Mouse (Mus musculus): ENCODE measurements around the gene Tmem235.
"Not testable (repeated sequence)": the region's sequence is repeated elsewhere in the genome, so short reads cannot be mapped to it uniquely, and the experiment has no call there.

Tmem235 gene

DNA sequence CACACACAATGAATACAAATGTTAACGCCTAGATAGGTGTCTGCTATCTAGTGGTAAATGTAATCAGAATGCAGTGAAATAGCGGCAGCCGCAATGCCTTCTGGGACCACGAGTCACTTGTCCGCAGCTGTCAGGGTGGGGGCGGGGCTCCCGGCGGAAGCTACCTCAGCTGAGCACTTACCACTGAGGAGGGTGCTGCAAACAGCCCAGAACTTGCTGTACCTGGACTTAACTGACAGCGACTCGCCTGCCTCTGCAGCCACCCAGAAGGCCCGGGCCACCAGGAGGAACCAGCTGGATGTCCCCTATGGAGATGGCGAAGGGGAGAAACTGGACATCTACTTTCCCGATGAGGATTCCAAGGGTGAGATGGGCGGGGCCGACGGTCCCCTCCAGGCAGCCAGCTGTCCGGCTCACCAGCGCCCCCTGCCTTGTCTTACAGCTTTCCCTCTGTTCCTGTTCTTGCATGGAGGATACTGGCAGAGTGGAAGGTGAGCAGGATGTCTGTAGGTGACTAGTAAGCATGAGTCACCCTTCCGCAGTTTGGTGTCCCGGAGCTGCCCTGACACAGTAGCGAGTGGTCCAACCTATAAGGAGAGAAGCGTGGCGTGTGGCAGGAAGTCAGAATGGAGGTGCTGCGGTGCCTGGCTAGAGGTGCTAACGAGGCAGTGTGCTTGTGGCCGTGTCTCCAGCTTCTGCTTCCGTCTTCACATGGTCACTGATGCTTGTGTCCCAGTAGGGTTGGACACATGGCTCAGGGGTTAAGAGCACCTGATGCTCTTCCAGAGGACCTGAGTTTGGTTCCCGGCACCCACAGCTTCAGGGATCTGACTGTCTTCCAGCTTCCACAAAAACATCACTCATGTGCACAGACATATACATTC is 28.2 kb upstream of the Tmem235 start:
- peak; percentile 71 for DNase-seq (ENCODE audit: low read depth, low spot score)

DNA sequence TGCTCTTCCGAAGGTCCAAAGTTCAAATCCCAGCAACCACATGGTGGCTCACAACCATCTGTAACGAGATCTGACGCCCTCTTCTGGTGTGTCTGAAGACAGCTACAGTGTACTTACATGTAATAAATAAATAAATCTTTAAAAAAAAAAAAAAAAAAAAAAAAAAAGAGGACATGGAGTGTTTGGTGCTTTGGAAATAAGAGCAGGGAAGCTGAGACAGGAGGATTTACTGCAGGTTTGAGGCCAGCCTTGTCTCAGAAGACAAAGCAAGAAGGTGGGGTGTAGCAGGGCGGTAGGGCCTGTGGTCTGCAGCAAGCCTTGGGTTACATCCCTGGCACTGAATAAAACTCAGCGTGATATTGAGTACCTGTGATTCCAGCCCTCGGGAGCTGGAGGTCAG is 27.0 kb upstream of the Tmem235 start:
- not testable (repeated sequence) for DNase-seq (ENCODE audit: low read depth, low spot score)

DNA sequence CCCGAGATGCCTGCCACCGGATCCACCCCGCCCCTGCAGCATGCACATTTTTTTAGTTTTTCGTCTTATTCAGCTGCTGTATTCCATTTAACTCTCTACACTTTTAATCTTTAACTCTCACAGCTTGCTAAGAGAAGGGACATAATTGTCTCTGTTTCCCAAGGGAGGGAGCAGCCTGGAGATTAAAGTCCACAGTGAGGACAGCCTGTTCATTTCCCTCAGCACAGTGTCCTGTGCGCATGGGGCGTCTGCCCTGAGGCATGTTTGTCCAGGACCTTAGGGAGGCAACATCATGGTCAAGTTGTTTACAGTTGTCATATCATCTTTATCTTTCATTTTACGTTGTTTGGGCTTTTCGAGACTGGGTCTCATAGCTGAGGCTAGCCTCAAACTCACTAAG is 26.5 kb upstream of the Tmem235 start:
- DNase-seq (ENCODE audit: low read depth, low spot score): no peak

DNA sequence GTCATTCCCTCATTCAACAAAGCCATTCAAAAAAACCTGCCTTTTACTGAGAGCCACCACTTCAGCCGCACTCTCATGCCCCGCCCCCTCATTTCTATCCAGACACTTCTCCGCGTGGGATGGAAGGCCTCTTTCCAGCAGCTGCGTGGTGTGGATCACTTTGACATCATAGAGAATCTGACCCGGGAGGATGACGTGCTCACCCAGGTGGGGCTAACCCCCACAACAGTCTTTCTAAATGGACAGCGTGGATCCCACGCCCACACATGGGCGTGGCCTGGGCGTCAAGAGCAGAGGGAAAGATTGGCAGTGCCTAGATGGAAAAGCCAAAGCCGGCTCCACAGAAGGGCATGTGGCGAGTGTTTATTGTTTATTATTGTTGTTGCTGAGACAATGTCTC is 24.2 kb upstream of the Tmem235 start:
- DNase-seq (ENCODE audit: low read depth, low spot score): no peak

DNA sequence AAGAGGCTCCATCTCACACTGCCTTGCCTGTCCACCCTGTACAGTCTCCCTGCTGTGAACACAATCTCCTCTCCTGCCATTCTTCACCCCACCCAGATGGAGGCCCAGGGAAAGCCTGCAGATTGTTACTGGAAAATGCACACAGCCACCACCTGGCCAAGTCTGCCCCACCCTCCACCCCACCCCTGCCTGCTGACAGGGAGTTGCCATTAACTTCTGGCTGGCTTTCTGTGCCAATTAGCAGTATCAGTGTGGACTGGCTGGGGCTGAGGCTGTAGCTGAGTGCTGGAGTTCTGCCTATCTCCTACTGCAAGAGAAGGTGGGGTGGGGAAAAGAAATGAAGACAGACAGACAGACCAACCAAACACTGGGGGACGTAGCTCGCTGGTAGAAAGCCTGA is 22.0 kb upstream of the Tmem235 start:
- DNase-seq (ENCODE audit: low read depth, low spot score): no peak

DNA sequence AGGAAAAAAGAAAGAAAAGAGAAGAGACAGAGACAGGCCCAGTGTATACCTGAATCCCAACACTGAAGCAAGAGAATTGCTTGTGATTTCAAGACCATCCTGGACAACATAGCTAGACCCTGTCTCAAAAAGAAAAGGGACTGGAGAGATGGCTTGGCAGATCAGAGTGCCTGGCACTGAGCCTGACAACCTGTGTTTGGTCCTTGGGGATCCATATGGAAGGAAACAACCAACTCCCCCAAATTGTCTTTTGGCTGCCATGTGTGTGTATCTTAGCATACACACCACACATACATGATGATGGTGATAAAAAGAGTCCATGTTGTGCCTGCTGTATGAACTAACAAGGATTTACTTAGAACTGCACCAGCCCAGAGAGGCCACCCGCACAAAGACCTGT is 21.5 kb upstream of the Tmem235 start:
- no peak for DNase-seq (ENCODE audit: low read depth, low spot score)

DNA sequence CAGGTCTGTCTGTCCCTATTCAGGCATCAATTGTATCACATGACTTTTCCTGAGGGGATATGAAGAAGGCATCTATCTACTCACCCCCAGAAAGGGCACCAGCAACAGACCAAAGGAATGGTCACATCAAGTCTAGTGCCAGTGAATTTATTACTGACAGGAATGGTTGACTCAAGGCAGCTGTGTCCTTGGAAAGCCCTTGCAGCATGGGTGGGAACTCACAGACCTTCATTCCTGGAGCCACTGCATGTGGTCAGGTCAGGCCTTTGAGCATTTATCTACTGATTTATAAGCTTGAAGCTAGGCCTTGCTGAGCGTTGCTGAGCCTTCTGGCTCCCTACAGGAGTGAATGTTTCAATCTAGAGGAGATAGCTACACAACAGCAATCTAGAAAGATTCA is 19.6 kb upstream of the Tmem235 start:
- DNase-seq (ENCODE audit: low read depth, low spot score): no peak

DNA sequence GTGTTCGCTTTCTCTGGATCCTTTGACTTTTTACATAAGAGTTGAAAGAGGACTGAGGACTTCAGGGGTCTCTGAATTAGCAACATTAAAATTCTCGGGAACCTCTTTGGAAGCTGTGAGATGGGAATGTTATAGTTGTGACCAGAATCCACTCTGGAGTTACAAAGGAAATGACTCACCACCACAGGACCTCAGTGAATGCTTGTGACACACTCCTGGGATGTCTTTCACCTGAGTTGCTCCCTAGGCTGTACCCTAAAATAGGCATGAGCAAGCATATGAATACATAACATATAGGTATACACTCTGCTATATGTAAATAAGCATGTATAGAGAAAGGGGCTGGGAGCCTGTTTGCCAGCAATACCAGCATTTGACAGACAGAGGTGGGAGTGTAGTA is 17.1 kb upstream of the Tmem235 start:
- DNase-seq (ENCODE audit: low read depth, low spot score): no peak

DNA sequence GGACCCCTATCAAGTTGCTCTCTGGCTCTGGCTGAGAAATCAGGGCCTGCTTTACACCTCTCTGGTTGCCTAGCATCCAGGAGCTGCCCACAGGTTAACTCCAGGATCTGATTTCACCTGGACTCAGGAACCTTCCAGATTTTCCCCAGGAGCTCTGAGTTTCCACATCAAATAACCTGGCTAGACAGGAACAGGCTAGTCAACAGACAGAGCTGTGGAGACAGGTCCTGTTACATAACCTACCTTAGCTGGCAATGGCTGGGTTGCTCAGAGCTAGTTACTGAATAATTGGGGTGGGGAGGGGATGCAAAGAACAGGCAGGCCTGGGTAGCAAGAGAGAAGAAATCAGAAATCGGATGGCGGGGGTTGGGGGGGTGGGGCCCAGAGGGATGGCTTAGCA is 15.6 kb upstream of the Tmem235 start:
- DNase-seq (ENCODE audit: low read depth, low spot score): no peak

DNA sequence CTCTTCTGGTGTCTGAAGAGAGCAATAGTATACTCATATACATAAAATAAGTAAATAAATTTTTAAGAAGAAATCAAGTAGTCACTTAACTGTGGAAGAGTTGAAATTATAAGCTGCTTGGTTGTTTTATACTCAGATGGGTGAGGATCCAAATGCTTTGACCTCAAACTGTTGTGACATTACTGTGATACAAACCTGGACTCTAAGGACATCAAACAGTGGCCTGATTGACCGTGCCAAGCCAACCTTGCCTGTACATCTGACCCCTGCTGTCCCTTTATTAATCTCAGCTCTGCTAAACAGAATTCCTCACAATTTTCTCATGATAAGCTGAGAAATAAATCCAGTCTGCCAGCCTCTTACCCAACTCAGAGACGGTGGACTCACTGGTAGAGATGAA is 14.9 kb upstream of the Tmem235 start:
- no peak for DNase-seq (ENCODE audit: low read depth, low spot score)

DNA sequence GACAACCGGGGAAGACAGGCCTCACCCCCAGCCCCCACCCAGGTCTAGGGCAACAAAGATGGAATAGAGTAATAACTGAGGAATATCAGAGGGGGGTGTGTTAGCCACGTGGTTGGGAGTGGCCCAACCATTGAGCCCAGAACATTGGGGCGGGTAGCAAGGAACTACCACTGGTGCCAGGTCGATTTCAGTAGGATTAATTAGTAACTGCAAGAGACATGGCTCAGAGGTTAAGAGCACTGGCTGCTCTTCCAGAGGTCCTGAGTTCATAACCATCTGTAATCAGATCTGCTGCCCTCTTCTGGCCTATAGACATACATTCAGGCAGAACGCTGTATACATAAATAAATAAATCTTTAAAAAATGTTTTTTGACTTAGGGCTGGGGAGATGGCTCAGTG is 13.9 kb upstream of the Tmem235 start:
- no peak for DNase-seq (ENCODE audit: low read depth, low spot score)

DNA sequence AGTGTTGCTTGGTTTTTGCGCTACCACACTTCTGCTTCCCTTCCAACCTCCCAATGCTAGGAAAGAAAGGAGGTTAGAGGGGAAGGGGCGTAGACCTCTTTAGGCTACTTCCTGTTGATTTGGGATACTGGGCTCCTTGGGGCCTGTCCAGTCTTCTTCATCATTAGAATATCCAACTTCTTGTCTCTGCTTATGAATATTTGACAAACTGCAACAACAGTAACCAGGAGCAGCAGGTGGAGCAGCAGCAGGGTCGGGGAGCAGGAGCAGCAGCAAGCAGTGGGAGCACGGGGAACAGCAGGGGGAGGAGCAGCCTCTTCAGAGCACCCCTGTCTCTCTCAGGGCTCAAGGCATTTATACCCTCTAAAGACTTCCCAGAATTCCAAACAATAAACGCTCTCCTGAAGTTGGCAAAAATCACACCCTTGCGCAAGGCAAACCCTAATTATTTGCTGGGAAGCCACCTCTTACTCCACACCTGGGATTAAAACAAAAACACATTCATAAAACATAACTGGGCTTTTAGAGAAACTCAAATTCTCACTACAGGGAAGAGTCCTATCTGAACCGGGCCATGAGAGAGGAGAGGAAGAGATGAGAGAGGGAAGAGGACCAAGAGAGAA is 12.8 kb upstream of the Tmem235 start:
- no peak for DNase-seq (ENCODE audit: low read depth, low spot score)

DNA sequence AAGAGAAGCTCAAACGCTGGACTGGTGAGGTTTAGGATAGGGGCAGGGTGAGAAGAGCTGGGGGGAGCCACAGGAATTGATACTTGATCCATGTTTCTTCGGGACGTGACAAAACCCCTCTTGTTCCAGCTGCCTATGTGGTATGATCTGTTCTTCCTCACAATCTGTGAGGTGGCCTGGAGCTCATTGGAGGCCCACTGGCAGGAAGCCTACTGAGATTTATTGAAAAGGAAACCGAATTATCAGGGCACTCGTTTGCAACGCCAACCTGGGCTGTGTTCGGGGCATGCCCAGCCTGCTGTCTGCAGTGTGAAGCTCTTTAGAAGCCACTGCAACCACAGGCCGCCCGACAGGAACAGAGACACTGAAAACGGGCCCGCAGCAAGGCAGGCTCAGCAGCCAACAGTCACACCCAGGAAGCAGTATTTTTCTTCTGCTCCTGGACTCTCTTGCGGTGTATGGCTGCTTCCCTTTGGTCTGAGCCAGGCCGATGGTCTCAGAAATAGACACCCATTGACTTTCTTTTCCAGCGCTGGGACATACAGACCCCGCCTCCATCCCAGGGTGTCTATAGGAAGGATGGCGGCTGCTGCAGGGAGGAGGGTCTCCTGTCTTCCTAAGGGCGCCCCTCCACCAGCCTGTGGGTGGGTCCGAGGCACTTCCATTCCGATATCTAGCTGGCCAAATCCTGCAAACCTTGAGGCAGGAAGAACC is 12.1 kb upstream of the Tmem235 start:
- no peak for DNase-seq (ENCODE audit: low read depth, low spot score)

DNA sequence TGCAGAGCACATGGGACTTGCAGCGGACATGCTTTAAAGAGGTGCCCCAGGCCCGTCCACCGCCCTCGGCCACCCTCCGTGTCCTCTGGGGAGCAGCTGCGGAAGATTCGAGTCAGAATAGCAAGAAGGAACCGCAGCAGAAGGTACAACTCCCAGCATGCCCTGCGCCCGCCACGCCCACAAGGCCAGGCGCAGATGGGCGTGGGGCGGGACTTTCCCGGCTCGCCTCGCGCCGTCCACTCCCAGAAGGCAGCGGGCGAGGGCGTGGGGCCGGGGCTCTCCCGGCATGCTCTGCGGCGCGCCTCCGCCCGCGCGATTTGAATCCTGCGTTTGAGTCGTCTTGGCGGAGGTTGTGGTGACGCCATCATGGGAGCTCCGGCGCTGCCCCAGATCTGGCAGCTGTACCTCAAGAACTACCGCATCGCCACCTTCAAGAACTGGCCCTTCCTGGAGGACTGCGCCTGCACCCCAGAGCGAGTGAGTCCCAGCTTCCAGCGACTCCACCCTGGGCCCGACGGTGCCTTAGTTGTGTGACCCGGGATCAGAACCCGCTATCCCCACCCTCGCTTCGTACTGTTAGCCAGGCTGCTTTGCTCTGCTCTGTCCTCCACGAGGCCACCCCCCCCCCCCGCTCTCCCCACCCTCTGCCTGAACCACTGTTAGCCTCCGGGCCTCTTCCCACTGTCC is 11.4 kb upstream of the Tmem235 start, which contains the start of gene Birc5:
Gene Birc5 (plus strand): TSS at position 267 of the 687 bp plus-strand sequence.
- peak; percentile 95 for DNase-seq (ENCODE audit: low read depth, low spot score)

DNA sequence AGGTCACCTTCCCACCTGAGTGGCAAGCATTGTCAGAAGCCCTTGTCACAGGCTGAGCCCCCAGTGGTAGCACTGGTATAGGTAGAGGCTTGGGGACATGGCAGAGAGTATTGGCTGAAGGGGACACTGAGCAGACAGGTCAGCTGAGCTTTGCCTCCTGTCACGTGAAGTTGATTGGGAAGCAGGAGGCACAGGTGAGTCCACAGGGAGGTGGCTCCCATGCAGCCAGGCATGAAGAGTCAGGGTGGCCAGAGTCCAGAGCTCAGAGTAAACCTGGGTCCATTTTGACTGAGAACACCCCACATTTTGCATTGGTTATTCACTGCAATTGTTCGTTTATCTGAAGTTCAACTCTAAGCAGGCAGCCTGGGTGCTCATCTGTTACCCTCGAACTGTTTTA is 7.7 kb upstream of the Tmem235 start:
- DNase-seq (ENCODE audit: low read depth, low spot score): no peak

DNA sequence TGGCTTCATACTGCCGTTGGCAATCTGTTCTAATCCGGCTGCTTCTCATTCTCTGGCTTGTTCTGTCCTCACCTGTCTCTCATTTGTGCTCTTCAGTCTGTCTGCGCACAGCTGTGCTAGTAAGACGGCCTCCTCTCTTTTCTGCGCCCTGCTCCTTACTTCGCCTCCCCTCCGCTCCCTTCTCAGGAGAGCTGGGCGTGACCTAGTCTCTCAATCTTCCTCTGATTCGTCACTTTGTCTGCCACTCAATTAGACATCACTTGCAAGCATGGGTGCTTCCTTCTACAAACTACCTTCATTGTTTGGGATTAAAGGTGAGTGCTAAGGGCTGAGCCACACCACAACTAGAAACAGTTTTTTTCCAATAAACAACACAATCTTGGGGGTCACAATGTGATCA is 6.3 kb upstream of the Tmem235 start:
- no peak for DNase-seq (ENCODE audit: low read depth, low spot score)

DNA sequence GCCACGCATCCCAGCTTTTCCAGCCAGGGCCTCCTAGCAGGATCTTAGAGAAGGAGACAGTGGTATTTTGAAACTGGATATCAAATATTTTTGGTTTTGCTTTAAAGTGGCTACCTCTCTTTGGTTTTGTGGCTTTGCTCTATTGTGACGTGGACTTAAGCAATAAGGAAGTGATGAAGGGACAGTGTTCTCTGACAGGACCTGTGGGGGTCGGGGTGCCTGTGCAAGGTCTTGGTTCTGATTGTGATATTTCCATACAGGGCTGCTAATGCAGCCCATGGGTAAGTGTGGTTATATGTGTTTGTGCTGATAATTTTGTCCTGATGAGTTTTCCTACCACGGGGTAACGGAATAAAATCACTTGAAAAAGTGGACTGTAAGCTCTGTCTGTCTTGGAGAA is 5.2 kb upstream of the Tmem235 start:
- no peak for DNase-seq (ENCODE audit: low read depth, low spot score)

DNA sequence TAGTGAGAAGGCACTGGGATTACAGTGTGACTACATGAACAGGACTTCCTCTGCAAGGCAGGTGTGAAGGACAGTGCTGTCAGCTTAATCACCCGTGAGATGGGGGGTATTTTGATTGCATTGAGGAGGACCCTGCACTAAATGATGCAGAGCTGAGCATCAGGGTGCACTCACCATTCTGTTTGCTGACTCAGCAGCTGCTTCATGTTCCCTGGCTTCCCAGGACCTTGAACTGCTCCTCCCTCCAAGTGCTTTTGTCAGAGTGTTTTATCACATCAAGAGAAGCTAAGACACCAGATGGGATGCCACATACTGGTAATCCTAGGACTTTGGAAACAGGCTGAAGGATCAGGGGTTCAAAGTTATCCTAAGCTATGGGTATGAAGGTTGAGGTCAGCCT is 4.6 kb upstream of the Tmem235 start:
- no peak for DNase-seq (ENCODE audit: low read depth, low spot score)

DNA sequence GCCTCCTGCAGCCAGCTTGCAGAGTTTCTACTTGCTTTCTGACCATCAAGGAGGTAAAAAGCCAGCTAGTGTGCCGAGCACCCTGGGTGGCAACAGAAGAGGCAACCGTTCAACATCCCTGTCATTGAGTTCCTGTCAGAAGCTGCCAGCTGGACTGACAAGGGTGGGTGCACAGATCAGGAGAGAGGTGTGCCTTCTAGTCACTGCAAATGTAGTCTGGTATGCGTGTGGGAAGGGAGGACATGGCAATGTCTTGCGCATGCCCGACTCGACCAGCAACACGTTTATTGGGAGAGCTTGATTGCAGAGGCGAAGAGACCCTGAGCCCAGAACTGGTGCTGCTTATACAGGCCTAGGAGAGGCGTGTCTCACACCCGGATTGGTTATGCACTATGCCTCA is 3.1 kb upstream of the Tmem235 start:
- DNase-seq (ENCODE audit: low read depth, low spot score): no peak

DNA sequence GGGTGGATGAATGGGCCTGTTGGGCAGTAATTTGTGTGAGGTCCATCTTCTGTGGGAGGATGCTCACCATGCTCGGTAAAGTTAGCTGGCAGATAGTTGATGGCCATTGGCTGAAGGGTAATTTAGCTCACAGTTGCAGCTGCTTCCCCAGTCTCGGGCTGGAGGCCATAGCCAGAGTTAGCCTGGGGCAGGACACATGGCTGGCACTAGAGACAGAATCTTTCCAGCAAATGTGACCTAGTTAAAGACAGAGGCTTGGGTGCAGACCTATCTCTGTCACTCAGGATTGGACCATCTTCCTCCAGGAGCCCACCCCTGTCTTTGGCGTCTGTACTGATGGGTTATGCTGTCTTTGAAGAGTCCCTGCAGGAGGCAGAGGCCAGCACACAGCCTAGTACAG is 2.2 kb upstream of the Tmem235 start:
- no peak for DNase-seq (ENCODE audit: low read depth, low spot score)

DNA sequence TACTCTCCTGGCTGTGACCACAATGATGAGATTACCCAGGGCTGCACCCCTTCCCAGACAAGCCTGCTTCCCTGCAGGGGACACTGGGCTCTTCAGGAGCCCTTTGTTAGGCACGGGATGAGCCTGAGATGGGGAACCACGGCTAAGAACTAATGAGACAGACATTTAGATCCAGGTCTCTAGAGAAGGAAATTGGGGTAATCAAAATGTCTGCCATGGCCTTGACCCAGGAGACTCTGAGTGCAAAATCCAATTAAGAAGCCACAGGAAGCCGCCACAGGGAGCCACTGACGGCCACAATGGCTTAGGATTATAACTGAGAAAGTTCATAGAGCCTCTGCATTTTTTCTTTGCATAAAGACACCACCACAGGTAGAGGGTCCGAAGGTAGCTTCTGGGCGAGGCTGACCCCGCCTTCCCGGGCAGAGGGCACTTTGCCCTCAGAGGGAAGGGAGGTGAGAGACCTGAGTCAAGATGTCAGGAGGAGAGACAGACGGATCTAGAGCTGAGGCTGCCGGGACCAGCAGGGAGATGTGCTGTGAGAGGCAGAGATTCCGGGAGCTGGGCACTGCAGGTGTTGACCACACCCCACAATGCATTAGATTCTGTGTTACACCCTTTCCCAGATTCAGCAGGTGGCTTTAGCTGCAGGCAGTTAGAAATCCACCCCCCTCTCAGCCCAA is 2.8 kb downstream of the Tmem235 start:
- no peak for DNase-seq (ENCODE audit: low read depth, low spot score)

DNA sequence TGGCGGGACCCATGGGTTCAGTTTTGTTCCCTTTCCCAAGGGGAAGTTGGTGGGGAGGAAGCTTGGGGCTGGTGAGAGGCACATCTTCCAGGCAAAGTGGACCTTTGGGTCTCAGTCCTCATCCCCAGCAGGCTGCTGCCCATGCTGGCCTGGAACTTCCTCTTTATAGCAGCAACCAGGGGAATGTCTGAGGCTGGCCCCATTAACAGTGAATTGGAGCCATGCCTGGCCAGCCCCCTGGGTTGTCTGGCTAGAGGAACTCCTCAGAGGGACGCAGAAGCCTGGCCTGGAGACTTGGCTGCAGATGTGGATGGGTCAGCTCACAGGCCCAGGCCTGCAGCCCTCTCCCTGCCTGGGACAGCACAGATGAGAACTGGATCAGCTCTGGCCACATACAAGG is 4.3 kb downstream of the Tmem235 start:
- DNase-seq (ENCODE audit: low read depth, low spot score): no peak

Measured in embryo, embryonic 11.5 days (tissue).